Mouse (Mus musculus) gonadal fat pad, adult 2 months (tissue): Measurements from ENCODE around the gene Cfap299. TPM values are rescaled to one million over a fixed set of nuclear protein-coding genes. Genes with fewer than 3 reads are reported as not detected.

Source experiments
- DNase-seq: peaks from one replicate; pipeline ENCODE4 v3.0.0-alpha.2; 2012; ENCODE audit warnings: low read depth
- polyA plus RNA-seq: library from polyadenylated mRNA; depleted of rRNA; stranded (reverse); fragments of >200 nt; gene quantifications from 2 replicates; pipeline ENCODE4 v1.2.3, GENCODE M21; 2012; rRNA removed

Cfap299 gene
- polyA plus RNA-seq, 1 experiment, result 0.31 TPM

DNA sequence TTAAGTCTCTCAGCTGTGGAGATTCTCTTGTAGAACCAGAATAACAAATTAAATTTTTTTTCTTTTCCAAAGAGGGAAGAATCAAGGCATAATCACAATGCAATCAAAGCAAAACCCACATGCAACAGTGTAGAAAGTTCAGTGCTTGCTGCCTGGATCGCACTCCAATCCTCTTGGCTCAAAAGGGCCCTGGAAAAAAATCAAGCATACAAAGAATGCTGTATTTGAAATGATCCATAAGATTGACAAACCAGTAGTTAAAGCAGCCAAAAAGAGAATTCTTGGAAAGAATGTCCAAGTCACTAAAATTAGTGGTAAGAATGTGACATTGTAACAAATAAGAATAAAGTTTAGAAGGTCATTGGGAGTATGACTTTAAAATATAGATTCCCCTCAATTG, 486.2 kb downstream of the Cfap299 start:
- DNase-seq, result no peak

DNA sequence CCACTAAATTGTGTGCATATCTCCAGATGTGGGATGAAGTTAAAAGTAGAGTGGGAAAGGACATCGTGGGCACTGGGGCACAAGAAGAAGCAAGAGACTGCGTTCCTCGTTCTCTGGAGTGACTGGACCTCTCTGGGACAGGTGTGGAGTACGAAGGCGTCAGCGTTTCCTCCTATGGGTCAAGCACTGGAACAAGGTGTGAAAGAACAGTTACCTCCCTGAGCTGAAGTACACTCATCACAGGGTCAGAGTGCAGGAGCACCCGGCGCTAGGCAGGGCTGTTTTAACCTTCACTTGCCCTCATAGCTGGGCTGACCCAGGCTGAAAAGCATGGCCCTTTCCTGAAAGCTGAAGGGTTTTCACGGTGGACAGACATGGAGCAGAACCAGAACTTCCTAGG, 504.7 kb downstream of the Cfap299 start:
- DNase-seq, result no peak

DNA sequence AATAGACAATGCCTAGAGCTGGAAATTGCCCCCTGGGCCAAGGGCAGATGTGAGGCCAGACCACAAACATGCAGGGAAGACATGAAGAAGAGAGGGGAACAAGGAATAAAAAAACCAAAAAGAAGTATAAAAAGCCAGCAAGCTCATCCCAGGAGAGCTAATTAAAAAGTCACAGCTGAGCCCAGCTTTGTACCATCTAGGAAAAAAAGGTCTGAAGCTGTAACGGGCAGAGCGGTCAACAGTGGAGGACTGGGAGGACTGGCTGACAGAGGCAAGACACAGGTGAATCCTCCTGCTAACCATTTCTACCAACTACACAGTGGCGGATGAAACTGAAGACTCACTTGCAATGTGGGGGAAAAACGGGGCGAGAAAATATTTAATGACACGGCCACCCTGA, 505.2 kb downstream of the Cfap299 start:
- DNase-seq, result no peak

GRCm38 (mm10) chr5:98842600-98843310, 513.7 kb downstream of the Cfap299 start:
- DNase-seq, result no peak

DNA sequence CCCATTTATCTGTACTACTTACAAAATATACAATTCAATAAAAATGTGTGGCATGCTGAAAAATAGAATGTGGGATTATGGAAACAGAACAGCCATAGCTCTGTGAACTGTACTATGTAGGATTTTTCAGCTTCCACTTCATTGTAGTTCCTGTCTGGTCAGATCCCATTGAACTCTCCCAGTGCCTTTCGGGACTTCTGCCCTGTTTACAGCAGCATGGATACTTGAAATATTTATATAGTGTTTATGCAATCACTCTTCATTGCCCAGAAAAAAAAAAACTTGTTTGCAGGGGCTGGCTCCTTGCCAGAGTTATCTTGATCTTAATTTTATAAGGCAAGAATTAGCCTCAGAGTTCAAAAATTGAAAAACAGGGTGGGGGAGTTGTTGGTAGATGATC, 515.6 kb downstream of the Cfap299 start:
- DNase-seq, result no peak

Other genes starting within 250 kb of the Cfap299 start
- 0.18 and 0.22 TPM in 2 replicates for gene Prdm8, start 162.1 kb upstream of the Cfap299 start, polyA plus RNA-seq
- 0.04 TPM in 1 of 2 replicates, not detected in the other for gene Fgf5, start 75.1 kb upstream of the Cfap299 start, polyA plus RNA-seq
- not detected in 2 replicates for gene Gm11111, start 223.4 kb downstream of the Cfap299 start, polyA plus RNA-seq